Mouse (Mus musculus): ENCODE data around the gene Cradd.

The Cradd gene

GRCm38 (mm10) chr10:95273226-95273625 is 50.7 kb downstream of the Cradd start:
- DNase-seq (ENCODE audit: low spot score in 2 of 2): no peak

GRCm38 (mm10) chr10:95269151-95269550 is 54.8 kb downstream of the Cradd start:
- DNase-seq (ENCODE audit: low spot score in 2 of 2): no peak

- DNase-seq (ENCODE audit: low spot score in 2 of 2): no peak
These were observed 55.6 kb downstream of the Cradd start for GRCm38 (mm10) chr10:95268366-95268765.

GRCm38 (mm10) chr10:95266983-95267382 is 57.0 kb downstream of the Cradd start:
- no peak for DNase-seq (ENCODE audit: low spot score in 2 of 2)

GRCm38 (mm10) chr10:95266041-95266762 is 57.7 kb downstream of the Cradd start:
- DNase-seq (ENCODE audit: low spot score in 2 of 2): peak; percentile 46 to 60

GRCm38 (mm10) chr10:95265576-95265975 is 58.4 kb downstream of the Cradd start:
- no peak for DNase-seq (ENCODE audit: low spot score in 2 of 2)

- DNase-seq (ENCODE audit: low spot score in 2 of 2): peak; percentile 61 to 67
These were observed 59.2 kb downstream of the Cradd start for GRCm38 (mm10) chr10:95264485-95265321.

- peak in 1 of 2 experiments; percentile 63 for DNase-seq (ENCODE audit: low spot score in 2 of 2)
These were observed 61.5 kb downstream of the Cradd start for GRCm38 (mm10) chr10:95262388-95262787.

- no peak for DNase-seq (ENCODE audit: low spot score in 2 of 2)
These were observed 62.7 kb downstream of the Cradd start for GRCm38 (mm10) chr10:95261279-95261678.

GRCm38 (mm10) chr10:95260420-95260819 is 63.5 kb downstream of the Cradd start:
- DNase-seq (ENCODE audit: low spot score in 2 of 2): peak; percentile 56 to 84

- DNase-seq (ENCODE audit: low spot score in 2 of 2): peak; percentile 62 to 67
These were observed 65.3 kb downstream of the Cradd start for GRCm38 (mm10) chr10:95258471-95259155.

- DNase-seq (ENCODE audit: low spot score in 2 of 2): no peak
These were observed 66.0 kb downstream of the Cradd start for GRCm38 (mm10) chr10:95257979-95258378.

- DNase-seq (ENCODE audit: low spot score in 2 of 2): no peak
These were observed 67.8 kb downstream of the Cradd start for GRCm38 (mm10) chr10:95256095-95256494.

- DNase-seq (ENCODE audit: low spot score in 2 of 2): no peak
These were observed 68.8 kb downstream of the Cradd start for GRCm38 (mm10) chr10:95255018-95255680.

- DNase-seq (ENCODE audit: low spot score in 2 of 2): peak; percentile 63 to 73
These were observed 69.4 kb downstream of the Cradd start for GRCm38 (mm10) chr10:95254453-95255001.

- no peak for DNase-seq (ENCODE audit: low spot score in 2 of 2)
These were observed 69.9 kb downstream of the Cradd start for GRCm38 (mm10) chr10:95254046-95254445.

- DNase-seq (ENCODE audit: low spot score in 2 of 2): no peak
These were observed 72.3 kb downstream of the Cradd start for GRCm38 (mm10) chr10:95251674-95252073.

- no peak for DNase-seq (ENCODE audit: low spot score in 2 of 2)
These were observed 75.6 kb downstream of the Cradd start for GRCm38 (mm10) chr10:95248362-95248761.

- no peak for DNase-seq (ENCODE audit: low spot score in 2 of 2)
These were observed 77.2 kb downstream of the Cradd start for GRCm38 (mm10) chr10:95246696-95247095.

- DNase-seq (ENCODE audit: low spot score in 2 of 2): no peak
These were observed 78.3 kb downstream of the Cradd start for GRCm38 (mm10) chr10:95245680-95245982.

GRCm38 (mm10) chr10:95244961-95245679 is 78.8 kb downstream of the Cradd start:
- DNase-seq (ENCODE audit: low spot score in 2 of 2): no peak

Measured in heart, adult 9 months (tissue).